Mouse (Mus musculus): Measurements from ENCODE around the gene Dlg1.
"Not testable (repeated sequence)": the region's sequence is repeated elsewhere in the genome, so short reads cannot be mapped to it uniquely, and the experiment has no call there.

Gene Dlg1

GRCm38 (mm10) chr16:31724818-31725217 is 61.6 kb downstream of the Dlg1 start:
- intact Hi-C loops (cut with DNase I): loop anchor here (5.0 kb wide), 1 partner anchor 268 kb away; no protein-coding TSS in a partner anchor

GRCm38 (mm10) chr16:31730971-31731370 is 67.7 kb downstream of the Dlg1 start:
- intact Hi-C loops (cut with DNase I): not testable (repeated sequence)

DNA sequence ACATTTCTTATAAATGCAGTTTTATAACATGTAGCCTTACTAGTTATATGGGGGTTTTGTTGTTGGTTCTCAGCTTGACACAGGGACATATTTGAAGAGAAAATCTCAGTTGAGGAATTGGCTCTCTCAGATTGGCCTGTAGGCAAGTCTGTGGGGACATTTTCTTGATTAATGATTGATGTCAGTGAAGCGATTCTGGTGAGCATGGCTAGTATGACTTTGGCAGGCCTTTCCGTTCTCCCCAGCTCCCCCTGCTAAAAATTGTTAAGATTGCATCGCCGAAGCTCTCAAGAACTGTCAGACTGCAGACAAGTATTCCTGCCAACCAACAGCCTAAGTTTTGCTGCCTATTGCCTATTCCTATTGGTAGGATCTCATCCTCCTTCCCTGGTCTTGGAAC is 73.8 kb downstream of the Dlg1 start:
- intact Hi-C loops (cut with DNase I): no loop called here

GRCm38 (mm10) chr16:31737761-31738160 is 74.5 kb downstream of the Dlg1 start:
- intact Hi-C loops (cut with DNase I): no loop called here

DNA sequence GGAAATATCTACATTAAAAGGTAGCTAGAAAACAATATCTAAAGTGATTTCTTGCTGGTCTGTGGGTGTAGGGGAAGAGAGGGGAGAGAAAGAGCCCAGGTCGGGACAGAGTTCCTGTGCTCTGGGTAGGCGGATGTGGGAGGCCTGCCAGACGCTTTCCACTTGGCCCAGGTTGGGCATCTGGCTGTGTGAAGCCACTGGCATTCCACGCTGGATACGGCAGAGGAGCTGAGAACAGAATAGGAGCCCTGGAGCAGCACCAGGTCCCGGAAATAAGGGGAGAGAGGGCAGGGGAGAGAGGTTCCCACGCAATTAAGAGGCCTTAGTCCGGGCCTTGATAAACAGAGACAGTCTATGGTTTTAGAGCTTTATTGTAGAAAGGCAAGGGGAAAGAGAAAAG is 77.0 kb downstream of the Dlg1 start:
- intact Hi-C loops (cut with DNase I): no loop called here

DNA sequence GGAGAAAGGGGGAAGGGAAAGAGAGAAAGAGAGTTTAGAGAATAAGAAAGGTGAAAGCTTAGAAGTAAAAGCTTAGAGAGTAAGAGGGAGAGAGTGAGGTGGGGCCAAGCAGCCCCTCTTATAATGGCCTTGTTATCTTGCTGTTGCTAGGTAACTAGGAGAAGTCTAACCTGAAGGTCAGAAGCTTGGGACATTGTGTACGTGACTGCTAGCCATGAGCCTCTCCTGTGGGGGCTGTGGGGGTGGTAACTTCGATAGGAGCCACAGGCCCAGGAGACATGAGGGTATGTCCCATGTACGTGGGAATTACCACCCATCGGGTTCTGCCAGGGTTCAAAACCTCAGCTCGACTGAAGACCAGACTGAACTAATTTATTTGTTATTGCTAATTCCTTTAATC is 77.5 kb downstream of the Dlg1 start:
- intact Hi-C loops (cut with DNase I): no loop called here

- intact Hi-C loops (cut with DNase I): no loop called here
Measured at GRCm38 (mm10) chr16:31750526-31750925, 87.3 kb downstream of the Dlg1 start.

DNA sequence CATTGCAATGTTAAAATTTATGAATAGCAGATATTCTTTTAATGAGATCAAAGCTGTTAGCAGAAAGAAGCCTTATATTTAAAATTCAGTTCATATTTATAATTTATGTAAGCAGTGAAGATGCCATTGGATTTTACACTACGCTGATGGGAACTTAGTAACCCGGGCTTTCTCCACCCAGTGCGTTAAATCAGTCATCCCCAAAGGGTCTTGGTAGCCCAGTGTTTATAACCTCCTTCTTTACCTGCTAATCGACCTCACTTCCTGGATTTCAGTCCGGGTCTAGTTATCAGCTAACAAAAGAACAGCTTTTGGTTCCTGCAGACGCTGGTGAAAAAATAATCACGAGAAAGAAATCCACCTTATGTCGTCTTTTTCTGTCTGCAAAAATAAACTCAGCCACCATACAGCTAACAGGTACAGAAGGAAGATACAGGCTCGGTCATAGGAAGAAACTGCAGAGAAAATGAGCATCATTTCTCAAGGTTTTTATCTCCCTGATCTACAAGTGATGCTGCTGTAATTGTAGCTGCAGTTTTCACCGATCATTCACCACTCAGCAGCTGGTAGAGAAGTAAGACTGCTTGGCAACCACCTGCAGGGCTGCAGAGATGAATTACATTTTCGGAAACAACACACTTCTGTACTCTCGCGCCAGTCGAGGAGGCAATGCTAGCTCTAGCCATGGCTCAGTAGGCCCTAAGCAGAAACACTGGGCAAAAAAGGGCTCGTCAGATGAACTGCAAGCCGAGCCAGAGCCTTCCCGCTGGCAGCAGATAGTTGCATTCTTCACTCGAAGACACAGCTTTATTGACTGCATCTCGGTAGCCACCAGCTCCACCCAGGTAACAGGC is 91.2 kb downstream of the Dlg1 start:
- intact Hi-C loops (cut with DNase I): no loop called here

DNA sequence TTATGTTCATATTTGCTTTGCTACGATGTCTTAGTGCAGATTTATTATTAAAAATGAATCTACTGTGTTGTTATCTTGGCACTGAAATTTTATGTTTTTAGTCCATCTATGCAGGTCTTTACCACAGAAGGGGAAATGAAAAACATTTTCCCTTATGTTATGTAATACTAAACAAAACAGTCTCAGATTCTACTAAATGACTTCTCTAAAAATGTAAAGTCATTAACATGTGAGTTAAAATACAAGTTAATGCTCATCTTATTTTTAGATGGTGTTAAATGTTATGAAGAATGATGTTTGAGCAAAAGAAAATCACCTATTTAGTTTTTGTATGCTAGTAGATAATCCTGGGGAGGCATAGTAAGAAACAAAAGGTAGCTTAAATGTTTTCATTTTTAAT is 91.8 kb downstream of the Dlg1 start:
- intact Hi-C loops (cut with DNase I): no loop called here

GRCm38 (mm10) chr16:31756436-31756835 is 93.2 kb downstream of the Dlg1 start:
- intact Hi-C loops (cut with DNase I): no loop called here

GRCm38 (mm10) chr16:31757606-31758005 is 94.4 kb downstream of the Dlg1 start:
- intact Hi-C loops (cut with DNase I): no loop called here

DNA sequence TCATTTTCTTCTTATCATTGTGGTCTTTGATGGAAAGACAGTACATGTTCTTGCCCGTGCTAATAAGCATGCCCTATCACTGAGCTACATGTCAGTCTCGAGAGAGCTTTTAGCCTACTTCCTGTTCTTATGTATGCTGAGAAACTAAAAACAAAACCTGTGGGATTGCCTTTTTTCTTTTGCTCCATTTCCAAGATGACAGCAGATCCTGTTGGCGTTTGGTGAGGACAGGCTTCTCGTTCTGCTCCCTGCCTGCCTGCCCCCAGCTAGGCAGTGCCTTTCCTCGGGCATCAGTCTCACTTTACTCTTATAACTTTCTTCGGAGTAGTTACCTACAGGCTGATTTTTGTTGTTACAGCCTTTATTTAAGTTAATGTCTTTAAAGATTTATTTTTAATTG is 96.2 kb downstream of the Dlg1 start:
- intact Hi-C loops (cut with DNase I): no loop called here

GRCm38 (mm10) chr16:31766298-31766697 is 103.1 kb downstream of the Dlg1 start:
- intact Hi-C loops (cut with DNase I): no loop called here

DNA sequence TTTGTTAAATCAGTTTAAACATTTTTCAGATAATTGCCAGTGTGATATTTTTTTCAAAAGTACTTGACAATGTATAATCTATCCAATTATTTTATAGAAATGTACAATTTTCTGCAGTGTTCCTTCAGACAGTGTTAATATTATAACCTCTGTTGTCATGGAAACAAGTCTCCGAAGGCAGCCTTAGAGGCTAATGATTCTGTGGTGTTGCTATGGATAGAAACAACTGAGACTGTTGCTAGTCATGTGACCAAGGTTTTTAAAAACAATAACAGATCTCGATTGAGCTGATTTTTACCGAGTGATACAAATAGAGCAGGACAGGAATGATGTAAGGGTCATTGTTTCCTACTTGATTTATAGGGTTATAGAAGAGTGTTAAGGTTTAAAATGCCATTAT is 103.5 kb downstream of the Dlg1 start:
- intact Hi-C loops (cut with DNase I): no loop called here

DNA sequence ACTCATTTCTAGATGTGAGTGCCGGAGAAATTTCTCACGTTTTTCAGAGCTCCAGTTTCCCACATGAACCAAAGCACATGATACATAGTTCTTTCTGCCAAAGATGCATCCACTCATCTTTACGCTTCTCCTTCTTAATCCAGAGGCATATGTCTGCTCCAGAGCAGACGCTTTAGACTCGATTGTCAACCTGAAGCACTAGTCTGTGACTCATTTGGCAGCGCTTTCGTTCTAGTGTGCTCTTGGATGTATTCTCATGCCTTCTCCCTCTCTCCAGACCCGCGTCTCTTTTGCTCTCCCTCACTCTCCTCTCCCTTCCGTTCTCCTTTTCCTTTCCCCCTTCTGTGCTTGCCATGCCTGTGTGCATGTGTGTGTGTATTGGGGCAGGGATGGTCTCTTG is 112.7 kb downstream of the Dlg1 start:
- intact Hi-C loops (cut with DNase I): no loop called here

GRCm38 (mm10) chr16:31781015-31781414 is 117.8 kb downstream of the Dlg1 start:
- intact Hi-C loops (cut with DNase I): no loop called here

DNA sequence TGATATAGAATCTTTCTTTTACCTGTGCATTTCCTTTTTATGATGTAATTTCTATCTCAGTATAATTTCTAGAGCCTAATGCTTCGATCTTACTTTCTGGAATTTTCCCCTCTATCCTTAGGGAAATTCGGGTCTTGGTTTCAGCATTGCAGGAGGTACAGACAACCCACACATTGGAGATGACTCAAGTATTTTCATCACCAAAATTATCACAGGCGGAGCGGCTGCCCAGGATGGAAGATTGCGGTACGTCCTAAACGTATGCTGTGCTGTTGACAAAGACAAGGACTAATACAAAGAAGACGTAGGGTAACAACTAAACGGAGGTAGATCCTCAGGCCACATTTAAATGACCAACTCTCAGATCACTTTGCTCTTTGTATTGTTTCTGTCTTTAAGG is 126.8 kb downstream of the Dlg1 start:
- intact Hi-C loops (cut with DNase I): no loop called here

- intact Hi-C loops (cut with DNase I): no loop called here
Measured at GRCm38 (mm10) chr16:31803644-31804043, 140.4 kb downstream of the Dlg1 start.

DNA sequence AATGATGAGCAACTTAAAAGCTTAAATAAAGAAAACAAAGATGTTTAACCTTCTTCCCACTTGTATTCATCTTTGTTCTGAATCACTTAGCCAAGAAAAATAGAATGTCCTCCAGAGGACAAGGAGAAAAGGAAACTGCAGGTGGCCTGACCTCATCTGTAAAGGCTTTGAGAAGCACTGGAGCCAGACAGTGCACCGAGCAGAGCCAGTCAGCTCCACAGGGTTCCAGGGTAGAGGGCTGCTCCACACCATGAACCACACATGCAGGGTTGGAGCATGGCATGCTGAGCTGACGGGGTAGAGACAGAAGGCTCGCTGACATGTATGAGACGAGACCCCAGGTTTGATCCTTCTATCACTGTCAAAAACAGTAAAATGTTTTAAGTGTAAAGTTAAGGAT is 162.8 kb downstream of the Dlg1 start:
- intact Hi-C loops (cut with DNase I): no loop called here

GRCm38 (mm10) chr16:31830726-31831125 is 167.5 kb downstream of the Dlg1 start:
- intact Hi-C loops (cut with DNase I): no loop called here

DNA sequence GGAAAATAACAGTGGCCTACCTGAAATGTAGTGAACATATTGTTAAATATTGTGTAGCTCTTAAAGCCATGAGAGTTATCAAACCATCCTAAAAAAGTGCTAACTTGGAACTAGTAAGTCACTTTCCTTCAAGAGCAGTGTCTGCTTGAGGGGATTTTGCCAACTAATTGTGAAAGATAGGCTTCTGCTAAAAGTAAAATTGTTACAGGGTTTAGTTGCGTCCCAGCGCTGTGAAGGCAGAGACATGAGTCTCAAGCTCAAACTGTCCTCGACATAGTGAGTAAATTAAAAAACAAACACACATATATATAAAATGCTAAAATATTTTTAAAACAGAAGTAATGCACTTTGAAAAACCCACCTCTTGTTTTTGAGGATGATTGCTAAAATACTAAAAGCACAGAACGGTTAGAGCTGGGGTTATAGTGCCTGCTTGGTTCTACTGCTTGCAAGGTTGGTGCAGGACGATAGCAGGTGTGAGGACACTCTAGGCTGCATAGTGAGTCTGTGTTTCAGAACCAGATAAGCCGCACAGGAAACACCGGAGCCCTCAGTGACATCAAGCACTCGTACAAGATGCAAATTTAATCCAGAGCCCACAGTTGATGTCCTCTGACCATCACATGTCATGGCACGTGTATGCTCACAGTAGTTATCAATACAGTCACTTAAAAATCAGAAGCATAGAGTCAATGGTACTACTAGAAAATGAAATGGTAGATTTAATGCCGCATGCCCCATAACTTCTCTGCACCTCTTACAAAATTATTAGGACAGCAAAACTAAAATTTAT is 169.6 kb downstream of the Dlg1 start:
- intact Hi-C loops (cut with DNase I): no loop called here

GRCm38 (mm10) chr16:31834011-31834584 is 170.9 kb downstream of the Dlg1 start:
- intact Hi-C loops (cut with DNase I): no loop called here

All from adrenal gland (tissue).